Mouse (Mus musculus) spleen, postnatal 36 days (tissue): ENCODE results near the gene Paqr4.
A peak's percentile ranks its signal among the peaks of the same experiment; 100 is the strongest.

Experiments
- DNase-seq, 2 experiments: peaks; one replicate each; pipeline ENCODE4 v3.0.0; 2022; ENCODE audit warnings: low spot score in 2 of 2, mixed read lengths in 1 of 2

Paqr4 gene

GRCm38 (mm10) chr17:23749400-23750191 lies 8.9 kb upstream of the Paqr4 start:
- no peak for DNase-seq

- peak; percentile 54 to 70 for DNase-seq
These were observed 8.1 kb upstream of the Paqr4 start for GRCm38 (mm10) chr17:23748631-23749391.

- DNase-seq: peak; percentile 77 to 80
These were observed 7.4 kb upstream of the Paqr4 start for GRCm38 (mm10) chr17:23748026-23748425.

- DNase-seq: no peak
These were observed 6.8 kb upstream of the Paqr4 start for GRCm38 (mm10) chr17:23747471-23747870.

GRCm38 (mm10) chr17:23746767-23747166 lies 6.1 kb upstream of the Paqr4 start:
- DNase-seq: no peak

- no peak for DNase-seq
These were observed 5.6 kb upstream of the Paqr4 start for GRCm38 (mm10) chr17:23746311-23746710.

- DNase-seq: no peak
These were observed 4.9 kb upstream of the Paqr4 start, which contains the start of gene Kremen2 for GRCm38 (mm10) chr17:23745301-23746251. TSS of gene Kremen2 (minus strand) at chr17:23745833.

- no peak for DNase-seq
These were observed 4.0 kb upstream of the Paqr4 start for GRCm38 (mm10) chr17:23744651-23745050.

- DNase-seq: no peak
These were observed 3.4 kb upstream of the Paqr4 start for GRCm38 (mm10) chr17:23744076-23744475.

- DNase-seq: no peak
These were observed 2.3 kb upstream of the Paqr4 start for GRCm38 (mm10) chr17:23742941-23743340.

- DNase-seq: peak; percentile 37 to 46
These were observed 1.6 kb upstream of the Paqr4 start for GRCm38 (mm10) chr17:23742210-23742793.

- DNase-seq: no peak
These were observed 917 bp upstream of the Paqr4 start for GRCm38 (mm10) chr17:23741359-23742209.

GRCm38 (mm10) chr17:23740136-23740584 lies 507 bp downstream of the Paqr4 start:
- DNase-seq: peak; percentile 83 to 86

- no peak for DNase-seq
These were observed 1.2 kb downstream of the Paqr4 start for GRCm38 (mm10) chr17:23739202-23740135.

GRCm38 (mm10) chr17:23738836-23739201 lies 1.8 kb downstream of the Paqr4 start:
- DNase-seq: no peak

GRCm38 (mm10) chr17:23737493-23738445 lies 2.9 kb downstream of the Paqr4 start:
- no peak for DNase-seq

GRCm38 (mm10) chr17:23734341-23734740 lies 6.3 kb downstream of the Paqr4 start:
- DNase-seq: no peak

GRCm38 (mm10) chr17:23730441-23730840 lies 10.2 kb downstream of the Paqr4 start:
- DNase-seq: no peak
